Mouse (Mus musculus) bone marrow, adult 2 months (tissue): Measurements from ENCODE around the gene Mast3.

Experiments
- CTCF ChIP-seq: fragments of 200-500 bp; IDR thresholded peaks from 2 replicates; pipeline ENCODE4 v1.5.1; 2011; ENCODE audit warnings: low read length, control low read depth; ENCODE audit not compliant: control insufficient read depth, insufficient read depth
- POLR2A ChIP-seq: fragments of 200-500 bp; IDR thresholded peaks from 2 replicates; pipeline ENCODE4 v1.6.1; 2011; ENCODE audit warnings: low read depth, mild to moderate bottlenecking, control low read depth, low read length, borderline replicate concordance; ENCODE audit not compliant: control insufficient read depth

DNA sequence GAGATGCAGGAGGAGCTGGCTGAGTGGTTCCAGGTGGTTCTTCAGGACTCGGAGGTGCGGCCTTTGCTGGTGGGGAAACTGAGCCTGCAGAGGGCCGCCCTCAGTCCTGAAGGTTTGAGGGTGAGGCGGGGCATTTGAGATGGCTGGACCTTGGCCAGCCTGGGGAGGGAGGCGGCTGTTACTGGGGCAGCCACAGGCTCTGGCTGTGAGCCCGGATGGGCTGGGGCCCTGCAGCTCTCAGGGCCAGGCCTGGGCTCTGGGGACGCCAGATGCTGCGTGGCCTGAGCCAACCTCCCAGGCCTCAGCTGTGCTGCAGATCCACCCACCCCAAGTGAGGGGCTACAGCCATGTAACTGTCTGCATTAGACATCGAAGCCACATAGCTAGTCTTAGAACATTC lies 31.0 kb downstream of the Mast3 start:
- TF ChIP-seq CTCF (no peak), POLR2A (no peak)
